Mouse (Mus musculus) urinary bladder, postnatal 25 days (tissue): ENCODE results near the gene Psma7.

ENCODE experiments used
- DNase-seq: peaks from one replicate; pipeline ENCODE4 v3.0.0; 2022; ENCODE audit warnings: low spot score

Psma7 gene

DNA sequence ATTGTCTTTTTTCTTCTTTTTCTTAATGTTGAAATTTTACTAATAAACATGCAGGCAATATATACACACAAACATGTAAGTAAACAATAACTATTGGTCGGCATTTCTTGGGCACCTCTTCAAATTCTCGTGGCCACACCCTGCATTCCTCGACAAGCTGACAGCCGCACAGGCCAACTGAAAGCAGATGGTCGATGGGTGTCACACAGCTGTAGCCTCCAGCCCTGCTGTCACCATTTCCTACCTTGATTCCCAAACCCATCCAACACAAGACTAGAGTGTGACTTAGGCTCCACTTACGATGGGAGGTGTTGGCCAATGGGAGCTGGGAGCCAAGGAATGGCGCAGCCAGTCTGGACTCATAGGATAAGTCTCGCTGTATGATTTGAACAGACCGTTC lies 40.6 kb downstream of the Psma7 start:
- DNase-seq, result no peak

GRCm38 (mm10) chr2:179998431-179998830 lies 43.8 kb downstream of the Psma7 start:
- no peak for DNase-seq

- no peak for DNase-seq
Observed at GRCm38 (mm10) chr2:179993071-179993470, 49.2 kb downstream of the Psma7 start.

DNA sequence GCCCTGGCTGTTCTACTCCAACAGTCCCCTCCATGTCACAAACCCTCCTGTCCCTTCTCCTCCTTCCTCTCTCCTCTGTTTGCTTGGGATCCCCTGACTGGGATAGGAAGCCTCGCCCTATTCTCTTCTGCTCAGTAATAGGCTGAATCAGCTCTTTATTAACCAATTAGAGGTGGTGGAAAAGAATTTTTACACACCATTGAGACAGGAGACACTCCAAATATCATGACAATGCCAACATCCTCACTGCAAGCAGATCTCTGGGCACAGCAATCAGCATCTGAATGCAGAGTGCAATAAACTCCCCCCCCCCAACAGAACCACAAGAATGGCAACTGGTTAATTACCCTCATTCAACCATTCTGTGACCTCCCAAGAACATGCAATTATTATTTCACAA lies 53.1 kb downstream of the Psma7 start:
- no peak for DNase-seq

DNA sequence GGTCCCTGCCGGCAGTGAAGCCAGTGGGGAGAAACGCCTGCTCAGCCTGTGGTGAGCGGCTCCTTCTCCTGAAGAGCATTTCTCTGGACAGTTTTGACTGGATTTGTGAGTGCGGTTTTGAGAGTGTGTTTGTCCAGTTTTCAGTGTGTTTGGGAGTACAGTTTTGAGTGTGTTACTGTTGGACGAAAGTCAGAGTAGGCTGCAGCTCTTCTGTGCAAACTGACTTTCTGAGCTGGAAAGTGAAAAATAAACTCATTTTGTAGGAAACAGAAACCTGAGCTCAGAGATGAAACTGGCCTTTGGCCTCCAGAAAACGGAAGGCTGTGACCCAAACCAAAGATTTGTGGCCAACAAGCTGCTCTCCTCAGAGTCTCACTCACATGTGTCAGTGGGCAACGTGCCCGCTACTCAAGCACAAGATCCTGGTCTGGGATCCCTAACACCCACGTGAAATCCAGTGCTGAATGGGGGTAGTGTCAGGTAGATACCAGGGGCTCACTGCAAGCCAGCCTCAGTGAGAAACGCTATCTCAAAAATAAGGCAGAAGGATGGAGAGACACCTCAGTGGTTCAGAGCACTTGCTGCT lies 55.7 kb downstream of the Psma7 start:
- DNase-seq, result no peak
